ENCODE assay signal across 7 mouse cellular contexts in genomic region chr6:125165328-125165891, GRCm38 (mm10). TPM values are rescaled to one million over a fixed set of nuclear protein-coding genes. Genes with fewer than 3 reads are reported as not detected.
DNase-seq lines count a peak whose midpoint lies in the region; ATAC-seq lines count a peak whose summit lies in the region.

No protein-coding gene starts in this region.

- intact Hi-C loops in left cerebral cortex, postnatal 36 days (cut with DNase I) = loop anchor here (1.0 to 5.0 kb wide), 3 partner anchors 20 to 106 kb away; partner anchors contain the start of genes Chd4 and Iffo1

- H3K4me2 ChIP-seq in intestine, embryonic 16.5 days (ENCODE audit: low read depth, low read length) = peak overlapping the region; percentile 83
- H3K4me2 ChIP-seq in midbrain, embryonic 11.5 days = peak overlapping the region; percentile 93

- under 1% methylated on average over 36 of the region's 36 CpGs for WGBS in intestine, embryonic 16.5 days
- WGBS in midbrain, embryonic 11.5 days = 0% methylated on average over 36 of the region's 36 CpGs

- DNase-seq in adrenal gland, adult 18-20 months (ENCODE audit: low spot score in 2 of 2) = peak; percentile 94 to 96
- peak; percentile 98 for DNase-seq in embryo, embryonic 11 days
- DNase-seq in gastrocnemius, postnatal 25 days = peak; percentile 98
- DNase-seq in left cerebral cortex, postnatal 36 days (ENCODE audit: low spot score in 2 of 2) = peak; percentile 96
- DNase-seq in midbrain, embryonic 11.5 days (ENCODE audit: low spot score, missing footprints) = peak; percentile 99
- peak; percentile 99 for DNase-seq in skeletal muscle tissue, adult 2 months (ENCODE audit: low read depth, low spot score)

- H3K4me3 ChIP-seq in intestine, embryonic 16.5 days (ENCODE audit: low read length) = peak overlapping the region; percentile 91
- peak overlapping the region; percentile 96 for H3K4me3 ChIP-seq in midbrain, embryonic 11.5 days (ENCODE audit: low read depth, low read length)

- peaks cover 38% of the 10 kb centered on the region for H3K4me1 ChIP-seq in intestine, embryonic 16.5 days (ENCODE audit: control insufficient read depth, insufficient read depth, low read length)
- peaks cover 33% of the 10 kb centered on the region for H3K4me1 ChIP-seq in midbrain, embryonic 11.5 days (ENCODE audit: control insufficient read depth, insufficient read depth, low read length)

- peak overlapping the region; percentile 98 for H3K9ac ChIP-seq in intestine, embryonic 16.5 days (ENCODE audit: low read depth, low read length)
- peak overlapping the region; percentile 99 for H3K9ac ChIP-seq in midbrain, embryonic 11.5 days (ENCODE audit: low read length)

- H3K27me3 ChIP-seq in intestine, embryonic 16.5 days (replicated peaks; ENCODE audit: control insufficient read depth, insufficient read depth, low read length) = no peaks in the 10 kb centered on the region
- H3K27me3 ChIP-seq in midbrain, embryonic 11.5 days (ENCODE audit: control insufficient read depth, insufficient read depth, low read length) = no peaks in the 10 kb centered on the region

- no peaks in the 10 kb centered on the region for H3K9me3 ChIP-seq in intestine, embryonic 16.5 days (ENCODE audit: control insufficient read depth, low read length)
- H3K9me3 ChIP-seq in midbrain, embryonic 11.5 days (ENCODE audit: control insufficient read depth, low read length) = no peaks in the 10 kb centered on the region

- ATAC-seq in intestine, embryonic 16.5 days = peak; percentile 85
- peak; percentile 92 for ATAC-seq in midbrain, embryonic 11.5 days (ENCODE audit: low FRiP score)

- H3K36me3 ChIP-seq in intestine, embryonic 16.5 days (ENCODE audit: control insufficient read depth, insufficient read depth, low read length) = peaks cover 8% of the 10 kb centered on the region
- peaks cover 28% of the 10 kb centered on the region for H3K36me3 ChIP-seq in midbrain, embryonic 11.5 days (ENCODE audit: control insufficient read depth, insufficient read depth, low read length)

- H3K27ac ChIP-seq in intestine, embryonic 16.5 days (ENCODE audit: low read length) = peak overlapping the region; percentile 99
- H3K27ac ChIP-seq in midbrain, embryonic 11.5 days (ENCODE audit: low read depth, low read length) = peak overlapping the region; percentile 93

RNA-seq across cellular contexts. Expression of gene Gapdh, which starts 0.9 kb away (rescaled TPM):
- 1,000 to 10,000 TPM; 2,223 to 4,104 TPM for total RNA-seq in adrenal gland, adult 18-20 months (2021)
- total RNA-seq in gastrocnemius, postnatal 25 days (2021) = over 10,000 TPM; 11,297 to 11,631 TPM
- polyA plus RNA-seq in intestine, embryonic 16.5 days (2015; fragmentation: Nextera tagmentation; extraction: Ambion mirVana) = 2,256 and 2,328 TPM in 2 replicates
- 1,000 to 10,000 TPM; 2,336 to 2,609 TPM for total RNA-seq in left cerebral cortex, postnatal 36 days (2021)
- polyA plus RNA-seq in midbrain, embryonic 11.5 days (2014; fragmentation: Nextera tagmentation; extraction: Ambion mirVana) = 2,357 and 2,675 TPM in 2 replicates

RNA-seq across cellular contexts. Expression of gene Iffo1, which starts 20.4 kb away (rescaled TPM):
- 10 to 100 TPM; 19.4 to 20.4 TPM for total RNA-seq in adrenal gland, adult 18-20 months (2021)
- total RNA-seq in gastrocnemius, postnatal 25 days (2021) = 10 to 100 TPM; 12.4 to 15.3 TPM
- 4.5 and 5.3 TPM in 2 replicates for polyA plus RNA-seq in intestine, embryonic 16.5 days (2015; fragmentation: Nextera tagmentation; extraction: Ambion mirVana)
- total RNA-seq in left cerebral cortex, postnatal 36 days (2021) = 10 to 100 TPM; 63.0 to 67.2 TPM
- polyA plus RNA-seq in midbrain, embryonic 11.5 days (2014; fragmentation: Nextera tagmentation; extraction: Ambion mirVana) = 8.4 and 8.6 TPM in 2 replicates

RNA-seq across cellular contexts. Expression of gene Ncapd2, which starts 26.1 kb away (rescaled TPM):
- 10 to 100 TPM; 15.3 to 17.1 TPM for total RNA-seq in adrenal gland, adult 18-20 months (2021)
- total RNA-seq in gastrocnemius, postnatal 25 days (2021) = 10 to 100 TPM; 12.1 to 12.7 TPM
- 67.8 and 78.0 TPM in 2 replicates for polyA plus RNA-seq in intestine, embryonic 16.5 days (2015; fragmentation: Nextera tagmentation; extraction: Ambion mirVana)
- 10 to 100 TPM; 24.2 to 30.2 TPM for total RNA-seq in left cerebral cortex, postnatal 36 days (2021)
- polyA plus RNA-seq in midbrain, embryonic 11.5 days (2014; fragmentation: Nextera tagmentation; extraction: Ambion mirVana) = 127 and 140 TPM in 2 replicates

RNA-seq across cellular contexts. Expression of gene Mrpl51, which starts 26.2 kb away (rescaled TPM):
- 100 to 1,000 TPM; 161 to 206 TPM for total RNA-seq in adrenal gland, adult 18-20 months (2021)
- total RNA-seq in gastrocnemius, postnatal 25 days (2021) = 100 to 1,000 TPM; 214 to 227 TPM
- polyA plus RNA-seq in intestine, embryonic 16.5 days (2015; fragmentation: Nextera tagmentation; extraction: Ambion mirVana) = 267 and 284 TPM in 2 replicates
- total RNA-seq in left cerebral cortex, postnatal 36 days (2021) = 10 to 100 TPM; 63.3 to 66.1 TPM
- polyA plus RNA-seq in midbrain, embryonic 11.5 days (2014; fragmentation: Nextera tagmentation; extraction: Ambion mirVana) = 200 and 208 TPM in 2 replicates

RNA-seq across cellular contexts. Expression of gene Nop2, which starts 33.7 kb away (rescaled TPM):
- 10 to 100 TPM; 51.6 to 61.3 TPM for total RNA-seq in adrenal gland, adult 18-20 months (2021)
- total RNA-seq in gastrocnemius, postnatal 25 days (2021) = 10 to 100 TPM; 14.6 to 18.6 TPM
- polyA plus RNA-seq in intestine, embryonic 16.5 days (2015; fragmentation: Nextera tagmentation; extraction: Ambion mirVana) = 59.5 and 66.8 TPM in 2 replicates
- 10 to 100 TPM; 26.4 to 26.6 TPM for total RNA-seq in left cerebral cortex, postnatal 36 days (2021)
- 55.1 and 58.4 TPM in 2 replicates for polyA plus RNA-seq in midbrain, embryonic 11.5 days (2014; fragmentation: Nextera tagmentation; extraction: Ambion mirVana)

Comparison
In these comparisons a context has a peak if more than half of its experiments do, and no peak if none do; other contexts are left out.
1. Peak in every context shown above with its lines: DNase-seq, ATAC-seq, H3K4me3 ChIP-seq and H3K27ac ChIP-seq.